Mouse (Mus musculus) MEL (cell line): ENCODE data around the gene Large2.

Source experiments
- CTCF ChIP-seq, 3 experiments: IDR thresholded peaks in 2 of 3; conservative IDR thresholded peaks in 1 of 3; 2 replicates each; pipeline ENCODE4 v1.5.1; 2011 to 2012; ENCODE audit warnings: low read length in 3 of 3, low read depth in 2 of 3, mild to moderate bottlenecking in 2 of 3, improper control_type of control experiment in 1 of 3, inconsistent platforms in 1 of 3, mixed read lengths in 1 of 3, moderate library complexity in 1 of 3; ENCODE audit not compliant: control insufficient read depth in 1 of 3, insufficient read depth in 1 of 3, poor library complexity in 1 of 3, severe bottlenecking in 1 of 3
- EP300 ChIP-seq, 2 experiments: IDR thresholded peaks; 2 replicates each; pipeline ENCODE4 v1.6.1; 2011; ENCODE audit warnings: improper control_type of control experiment in 2 of 2, low read length in 2 of 2, low read depth in 1 of 2, mild to moderate bottlenecking in 1 of 2
- JUND ChIP-seq: IDR thresholded peaks from 2 replicates; pipeline ENCODE4 v1.6.1; 2011; ENCODE audit warnings: low read depth, mild to moderate bottlenecking, improper control_type of control experiment, low read length
- NELFE ChIP-seq: IDR thresholded peaks from 2 replicates; pipeline ENCODE4 v1.6.1; 2011; ENCODE audit warnings: low read depth, low read length, improper control_type of control experiment
- POLR2A ChIP-seq, 2 experiments: IDR thresholded peaks; 2 replicates each; pipeline ENCODE4 v1.6.1; 2011 to 2012; ENCODE audit warnings: low read length in 2 of 2, mild to moderate bottlenecking in 2 of 2, control low read depth in 1 of 2, improper control_type of control experiment in 1 of 2, low read depth in 1 of 2, moderate library complexity in 1 of 2; ENCODE audit not compliant: control insufficient read depth in 1 of 2, insufficient read depth in 1 of 2, poor library complexity in 1 of 2
- POLR2AphosphoS2 ChIP-seq: IDR thresholded peaks from 2 replicates; pipeline ENCODE4 v1.6.1; 2011; ENCODE audit warnings: low read length, improper control_type of control experiment
- RAD21 ChIP-seq: IDR thresholded peaks from 2 replicates; pipeline ENCODE4 v1.6.1; 2011; ENCODE audit warnings: mild to moderate bottlenecking, low read depth, low read length, improper control_type of control experiment
- USF1 ChIP-seq: IDR thresholded peaks from 2 replicates; pipeline ENCODE4 v1.6.1; 2014; ENCODE audit warnings: low read depth, mild to moderate bottlenecking, inconsistent platforms, low read length, improper control_type of control experiment, moderate library complexity
- ZC3H11A ChIP-seq: IDR thresholded peaks from 2 replicates; pipeline ENCODE4 v1.6.1; 2012; ENCODE audit warnings: low read depth, mild to moderate bottlenecking, inconsistent platforms, low read length, improper control_type of control experiment
- ZMIZ1 ChIP-seq: IDR thresholded peaks from 2 replicates; pipeline ENCODE4 v1.6.1; 2012; ENCODE audit warnings: low read depth, mild to moderate bottlenecking, inconsistent platforms, low read length, improper control_type of control experiment, moderate library complexity
- ZNF384 ChIP-seq: IDR thresholded peaks from 2 replicates; pipeline ENCODE4 v1.6.1; 2012; ENCODE audit warnings: low read depth, mild to moderate bottlenecking, inconsistent platforms, low read length, improper control_type of control experiment

- TF ChIP-seq ZNF384 (no peak), POLR2A (IDR thresholded peaks at IDR 0.05; ENCODE audit: control insufficient read depth in 1 of 2, insufficient read depth in 1 of 2, low read depth in 1 of 2, low read length in 2 of 2, poor library complexity in 1 of 2) (no peak), CTCF (IDR thresholded peaks at IDR 0.05 in 2 of 3, conservative IDR thresholded peaks at IDR 0.05 in 1 of 3; ENCODE audit: control insufficient read depth in 1 of 3, insufficient read depth in 1 of 3, low read depth in 2 of 3, low read length in 3 of 3, poor library complexity in 1 of 3, severe bottlenecking in 1 of 3) (no peak), ZC3H11A (no peak), RAD21 (no peak), POLR2AphosphoS2 (no peak), NELFE (no peak), ZMIZ1 (no peak), USF1 (no peak), JUND (no peak), EP300 (IDR thresholded peaks at IDR 0.05; ENCODE audit: low read depth in 1 of 2, low read length in 2 of 2) (no peak)
These were observed 7.4 kb upstream of the Large2 start, which contains the start of gene 1700029I15Rik for GRCm38 (mm10) chr2:92381901-92382588.
